Mouse (Mus musculus) intestine, embryonic 15.5 days (tissue): ENCODE measurements around the gene Mon1b. TPM values are rescaled to one million over a fixed set of nuclear protein-coding genes. Genes with fewer than 3 reads are reported as not detected.
A peak's percentile ranks its signal among the peaks of the same experiment; 100 is the strongest.

Experiments used
- ATAC-seq: fragments of 200-750 bp; cut with Nextera tagmentation; 2 replicates; pipeline ENCODE4 v1.8.0; 2017; ENCODE audit warnings: moderate TSS enrichment, moderate library complexity
- H3K27ac ChIP-seq: fragments of 300-500 bp; sonication (generic); 2 replicates; pipeline ENCODE4 v1.5.1; 2015; ENCODE audit warnings: mild to moderate bottlenecking, inconsistent platforms
- H3K27me3 ChIP-seq: fragments of 300-500 bp; sonication (generic); replicated peaks from 2 replicates; pipeline ENCODE4 v1.6.1; 2015; ENCODE audit warnings: inconsistent platforms
- H3K36me3 ChIP-seq: fragments of 300-500 bp; sonication (generic); 2 replicates; pipeline ENCODE4 v1.6.1; 2015; ENCODE audit warnings: inconsistent platforms
- H3K4me1 ChIP-seq: fragments of 300-500 bp; sonication (generic); replicated peaks from 2 replicates; pipeline ENCODE4 v1.6.1; 2015; ENCODE audit warnings: inconsistent platforms
- H3K4me2 ChIP-seq: fragments of 300-500 bp; sonication (generic); replicated peaks from 2 replicates; pipeline ENCODE4 v1.6.1; 2015; ENCODE audit warnings: mild to moderate bottlenecking, inconsistent platforms
- H3K4me3 ChIP-seq: fragments of 300-500 bp; sonication (generic); replicated peaks from 2 replicates; pipeline ENCODE4 v1.5.1; 2015; ENCODE audit warnings: inconsistent platforms
- H3K9ac ChIP-seq: fragments of 300-500 bp; sonication (generic); 2 replicates; pipeline ENCODE4 v1.6.1; 2015; ENCODE audit warnings: inconsistent platforms
- H3K9me3 ChIP-seq: fragments of 300-500 bp; sonication (generic); 2 replicates; pipeline ENCODE4 v1.6.1; 2016; ENCODE audit warnings: inconsistent platforms
- WGBS: fragments of 180-500 bp; shearing (Covaris S2); methylation state at CpG from one replicate; pipeline ENCODE4 v1.1.7; 2015; 5-methylcytosine and 5-hydroxymethylcytosine counted together
- polyA plus RNA-seq: library from polyadenylated mRNA; unstranded; fragments of >200 nt; fragmentation: Nextera tagmentation; extraction: Ambion mirVana; gene quantifications from 2 replicates; pipeline ENCODE4 v1.2.1, GENCODE M21; 2015

Gene Mon1b
- polyA plus RNA-seq, 1 experiment from 2014 or later: 6.0 TPM

- H3K4me3 ChIP-seq: no peak overlapping the region
- 51% methylated on average over 4 of the region's 4 CpGs for WGBS
- H3K36me3 ChIP-seq: no peaks in the 10 kb centered on the region
- H3K4me2 ChIP-seq: no peak overlapping the region
- no peak for ATAC-seq
- no peak overlapping the region for H3K27ac ChIP-seq
- H3K9me3 ChIP-seq: no peaks in the 10 kb centered on the region
- H3K27me3 ChIP-seq: no peaks in the 10 kb centered on the region
- H3K9ac ChIP-seq: no peak overlapping the region
- H3K4me1 ChIP-seq: no peaks in the 10 kb centered on the region
These were observed 17.8 kb downstream of the Mon1b start for GRCm38 (mm10) chr8:113653151-113653550.

DNA sequence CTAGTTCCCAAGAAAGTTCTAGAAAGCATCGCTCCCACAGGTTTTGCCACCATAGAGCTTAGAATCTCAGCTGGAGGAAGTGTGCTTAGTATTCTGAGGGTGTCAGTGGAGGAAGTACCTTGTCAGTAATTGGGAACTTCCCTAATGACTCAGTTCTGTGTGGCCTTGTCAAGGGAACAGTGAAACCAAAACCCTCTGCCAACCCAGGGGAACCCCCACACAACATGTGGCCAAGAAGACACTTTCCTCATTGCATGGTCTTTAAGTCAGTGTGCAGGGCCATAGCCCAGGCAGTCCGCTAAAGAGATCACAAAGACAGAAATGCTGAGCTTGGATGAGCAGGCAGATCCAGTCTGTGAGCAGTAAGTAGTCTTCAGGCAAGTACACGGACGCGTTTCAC lies 20.8 kb downstream of the Mon1b start:
- H3K27ac ChIP-seq: no peak overlapping the region
- no peak overlapping the region for H3K4me2 ChIP-seq
- no peaks in the 10 kb centered on the region for H3K9me3 ChIP-seq
- H3K36me3 ChIP-seq: no peaks in the 10 kb centered on the region
- 93% methylated on average over 5 of the region's 5 CpGs for WGBS
- H3K4me1 ChIP-seq: no peaks in the 10 kb centered on the region
- no peak overlapping the region for H3K4me3 ChIP-seq
- ATAC-seq: no peak
- no peak overlapping the region for H3K9ac ChIP-seq
- H3K27me3 ChIP-seq: no peaks in the 10 kb centered on the region

GRCm38 (mm10) chr8:113656681-113657298 lies 21.4 kb downstream of the Mon1b start:
- Histone ChIP-seq H3K4me1 (no peaks in the 10 kb centered on the region), H3K36me3 (no peaks in the 10 kb centered on the region), H3K9me3 (no peaks in the 10 kb centered on the region), H3K4me3 (no peak overlapping the region), H3K27me3 (no peaks in the 10 kb centered on the region), H3K9ac (no peak overlapping the region), H3K27ac (no peak overlapping the region), H3K4me2 (no peak overlapping the region)
- no peak for ATAC-seq
- 82% methylated on average over 11 of the region's 11 CpGs for WGBS

- WGBS: 94% methylated on average over 1 of the region's 1 CpGs
- no peak overlapping the region for H3K27ac ChIP-seq
- H3K9me3 ChIP-seq: no peaks in the 10 kb centered on the region
- no peak overlapping the region for H3K4me3 ChIP-seq
- H3K4me1 ChIP-seq: no peaks in the 10 kb centered on the region
- no peak overlapping the region for H3K4me2 ChIP-seq
- no peak for ATAC-seq
- H3K36me3 ChIP-seq: no peaks in the 10 kb centered on the region
- H3K27me3 ChIP-seq: no peaks in the 10 kb centered on the region
- H3K9ac ChIP-seq: no peak overlapping the region
These were observed 24.7 kb downstream of the Mon1b start for GRCm38 (mm10) chr8:113660128-113660527.

DNA sequence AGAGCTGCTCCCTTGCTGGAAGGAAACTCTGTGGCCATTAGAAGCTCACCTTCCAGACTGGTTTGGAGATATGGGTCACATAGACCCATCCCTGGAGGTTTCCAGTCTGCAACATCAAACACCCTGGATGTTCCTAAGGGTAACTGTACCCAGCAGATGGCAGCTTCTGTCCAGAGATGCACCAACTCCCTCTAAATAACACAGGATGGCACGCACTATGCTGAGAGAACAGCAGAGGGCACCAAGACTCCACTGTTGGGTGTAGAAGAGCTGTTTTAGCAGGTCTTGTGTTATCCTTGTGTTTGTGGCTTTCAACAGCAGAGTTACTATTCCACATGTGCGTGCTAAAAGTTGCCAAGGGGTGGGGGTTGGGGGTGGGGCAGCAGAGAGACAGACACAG lies 29.2 kb downstream of the Mon1b start:
- no peak overlapping the region for H3K4me2 ChIP-seq
- no peaks in the 10 kb centered on the region for H3K27me3 ChIP-seq
- peak; percentile 73 for ATAC-seq
- H3K9me3 ChIP-seq: no peaks in the 10 kb centered on the region
- H3K36me3 ChIP-seq: no peaks in the 10 kb centered on the region
- H3K4me1 ChIP-seq: no peaks in the 10 kb centered on the region
- no peak overlapping the region for H3K9ac ChIP-seq
- WGBS: 4% methylated on average over 2 of the region's 2 CpGs
- no peak overlapping the region for H3K4me3 ChIP-seq
- no peak overlapping the region for H3K27ac ChIP-seq

GRCm38 (mm10) chr8:113665036-113665435 lies 29.6 kb downstream of the Mon1b start:
- Histone ChIP-seq H3K4me1 (no peaks in the 10 kb centered on the region), H3K9ac (no peak overlapping the region), H3K36me3 (no peaks in the 10 kb centered on the region), H3K27me3 (no peaks in the 10 kb centered on the region), H3K4me2 (no peak overlapping the region), H3K27ac (no peak overlapping the region), H3K9me3 (no peaks in the 10 kb centered on the region), H3K4me3 (no peak overlapping the region)
- no peak for ATAC-seq
- WGBS: 66% methylated on average over 4 of the region's 4 CpGs

DNA sequence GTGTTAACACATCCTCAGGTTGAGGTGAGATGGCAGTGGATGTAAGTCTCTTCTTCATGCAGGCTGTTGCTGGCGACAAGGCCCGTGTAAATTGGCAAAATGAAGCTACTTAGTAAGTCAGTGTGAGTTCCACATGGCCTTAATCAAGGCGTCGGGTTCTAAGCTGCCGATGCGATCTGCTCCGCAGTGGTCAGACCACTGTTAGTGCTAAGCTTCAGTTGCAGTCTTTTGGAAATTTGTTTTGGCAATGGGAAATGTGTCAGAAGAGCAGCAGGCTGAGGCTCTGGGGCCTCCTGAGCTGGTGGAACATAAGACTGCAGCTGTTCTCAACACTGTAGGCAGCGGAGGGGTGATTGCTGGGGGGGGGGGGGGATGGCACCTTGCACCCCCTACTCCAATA lies 30.6 kb downstream of the Mon1b start:
- H3K4me1 ChIP-seq: no peaks in the 10 kb centered on the region
- H3K9ac ChIP-seq: no peak overlapping the region
- no peak for ATAC-seq
- H3K27me3 ChIP-seq: no peaks in the 10 kb centered on the region
- H3K9me3 ChIP-seq: no peaks in the 10 kb centered on the region
- no peak overlapping the region for H3K4me2 ChIP-seq
- H3K36me3 ChIP-seq: no peaks in the 10 kb centered on the region
- H3K4me3 ChIP-seq: no peak overlapping the region
- no peak overlapping the region for H3K27ac ChIP-seq
- 57% methylated on average over 8 of the region's 8 CpGs for WGBS

- 62% methylated on average over 16 of the region's 16 CpGs for WGBS
- H3K9ac ChIP-seq: no peak overlapping the region
- no peaks in the 10 kb centered on the region for H3K27me3 ChIP-seq
- H3K9me3 ChIP-seq: no peaks in the 10 kb centered on the region
- ATAC-seq: no peak
- H3K4me1 ChIP-seq: no peaks in the 10 kb centered on the region
- no peaks in the 10 kb centered on the region for H3K36me3 ChIP-seq
- H3K4me3 ChIP-seq: no peak overlapping the region
- no peak overlapping the region for H3K4me2 ChIP-seq
- no peak overlapping the region for H3K27ac ChIP-seq
These were observed 31.5 kb downstream of the Mon1b start for GRCm38 (mm10) chr8:113666714-113667432.

- Histone ChIP-seq H3K9me3 (no peaks in the 10 kb centered on the region), H3K4me2 (no peak overlapping the region), H3K9ac (no peak overlapping the region), H3K4me1 (no peaks in the 10 kb centered on the region), H3K27me3 (no peaks in the 10 kb centered on the region), H3K4me3 (no peak overlapping the region), H3K27ac (no peak overlapping the region), H3K36me3 (no peaks in the 10 kb centered on the region)
- no peak for ATAC-seq
- WGBS: 68% methylated on average over 10 of the region's 10 CpGs
These were observed 34.5 kb downstream of the Mon1b start for GRCm38 (mm10) chr8:113669924-113670323.

DNA sequence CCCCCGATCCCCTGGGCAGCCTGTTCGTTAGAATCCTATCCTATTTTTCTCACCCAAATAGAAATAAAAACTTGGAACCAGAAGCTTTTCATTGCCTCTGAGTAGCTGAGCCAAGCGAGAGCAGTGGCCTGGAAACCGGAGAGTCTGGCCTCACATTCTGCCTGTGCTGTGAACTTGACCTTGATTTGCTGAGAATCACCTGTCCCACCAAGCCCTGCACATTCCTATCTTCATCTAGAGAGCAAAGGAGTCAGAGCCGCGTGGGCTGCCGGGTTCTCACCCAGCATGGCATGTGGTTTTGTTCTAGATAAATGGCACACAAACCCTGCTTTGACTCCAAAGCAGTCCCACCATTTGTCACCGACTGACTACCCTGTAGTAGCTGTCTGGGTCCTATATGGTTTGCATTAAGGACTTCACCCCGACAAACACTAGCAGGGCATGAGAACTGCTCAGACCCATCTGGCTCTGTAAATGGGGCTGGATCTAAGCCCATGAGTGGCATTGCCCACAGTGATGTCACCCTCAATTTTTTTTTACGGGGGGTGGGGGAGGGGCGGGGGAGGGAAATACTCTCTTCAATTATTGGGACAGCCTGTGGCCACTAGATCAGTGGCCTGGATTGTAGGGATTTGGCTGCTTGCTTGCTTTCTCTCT lies 37.3 kb downstream of the Mon1b start:
- H3K36me3 ChIP-seq: no peaks in the 10 kb centered on the region
- H3K4me3 ChIP-seq: no peak overlapping the region
- H3K27ac ChIP-seq: no peak overlapping the region
- 81% methylated on average over 11 of the region's 11 CpGs for WGBS
- no peaks in the 10 kb centered on the region for H3K4me1 ChIP-seq
- H3K9ac ChIP-seq: no peak overlapping the region
- ATAC-seq: no peak
- no peaks in the 10 kb centered on the region for H3K9me3 ChIP-seq
- H3K27me3 ChIP-seq: no peaks in the 10 kb centered on the region
- no peak overlapping the region for H3K4me2 ChIP-seq

DNA sequence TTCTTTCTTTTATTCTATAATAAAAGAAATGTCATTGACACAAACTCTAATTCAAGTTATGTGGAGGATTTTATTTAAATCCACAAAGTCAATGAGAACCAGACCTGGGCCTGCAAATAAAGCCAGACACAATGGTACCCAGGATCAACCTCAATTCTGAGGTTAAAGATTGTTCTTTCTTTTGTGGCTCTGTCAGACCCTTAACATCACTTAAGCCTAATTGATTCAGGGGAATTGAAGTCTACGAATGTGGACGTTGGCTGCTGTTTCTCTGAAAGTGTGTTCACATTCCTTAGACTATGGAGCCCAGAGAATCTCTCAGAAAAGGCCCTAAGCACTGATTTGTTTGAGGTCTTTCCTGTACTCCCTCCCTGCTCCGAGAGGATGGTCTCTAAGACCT lies 37.9 kb downstream of the Mon1b start:
- 63% methylated on average over 3 of the region's 3 CpGs for WGBS
- no peak overlapping the region for H3K9ac ChIP-seq

GRCm38 (mm10) chr8:113674611-113675010 lies 39.2 kb downstream of the Mon1b start:
- Histone ChIP-seq H3K4me1 (no peaks in the 10 kb centered on the region), H3K4me2 (no peak overlapping the region), H3K4me3 (no peak overlapping the region), H3K9ac (no peak overlapping the region), H3K27ac (no peak overlapping the region), H3K27me3 (no peaks in the 10 kb centered on the region), H3K9me3 (no peaks in the 10 kb centered on the region), H3K36me3 (no peaks in the 10 kb centered on the region)
- no peak for ATAC-seq
- WGBS: 61% methylated on average over 3 of the region's 3 CpGs

More for the DNA sequence above, 37.9 kb downstream of the Mon1b start:
- Histone ChIP-seq H3K27ac (no peak overlapping the region), H3K4me1 (no peaks in the 10 kb centered on the region), H3K27me3 (no peaks in the 10 kb centered on the region), H3K9me3 (no peaks in the 10 kb centered on the region), H3K4me2 (no peak overlapping the region), H3K4me3 (no peak overlapping the region), H3K36me3 (no peaks in the 10 kb centered on the region)
- ATAC-seq: no peak

DNA sequence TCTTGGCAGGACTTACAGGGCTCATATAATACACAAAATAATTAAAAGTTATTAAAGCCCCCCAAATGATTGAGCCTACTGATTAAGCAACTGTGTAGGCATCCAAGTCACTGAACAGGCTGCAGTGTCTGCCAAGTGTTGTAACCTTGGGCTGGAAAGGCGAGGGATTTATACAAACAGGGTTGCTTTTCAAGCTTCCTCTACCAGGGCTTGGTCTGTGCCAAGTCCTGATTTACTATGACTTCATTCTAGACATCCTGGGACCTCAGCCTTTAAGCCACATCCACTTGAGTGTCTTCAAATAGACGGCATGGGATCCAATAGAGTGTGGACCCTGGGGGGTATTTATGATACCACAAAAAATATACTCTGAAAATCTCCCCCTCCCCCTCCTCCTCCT lies 39.9 kb downstream of the Mon1b start:
- 66% methylated on average over 2 of the region's 2 CpGs for WGBS
- H3K27me3 ChIP-seq: no peaks in the 10 kb centered on the region
- H3K9ac ChIP-seq: no peak overlapping the region
- H3K4me1 ChIP-seq: no peaks in the 10 kb centered on the region
- H3K4me3 ChIP-seq: no peak overlapping the region
- H3K9me3 ChIP-seq: no peaks in the 10 kb centered on the region
- no peaks in the 10 kb centered on the region for H3K36me3 ChIP-seq
- H3K4me2 ChIP-seq: no peak overlapping the region
- no peak for ATAC-seq
- H3K27ac ChIP-seq: no peak overlapping the region
